Mouse (Mus musculus) C2C12 (cell line): ENCODE results near the gene Fbxw4.

ENCODE experiments used
- CEBPB ChIP-seq: IDR thresholded peaks from one replicate; pipeline ENCODE4 v1.6.1; 2011; ENCODE audit warnings: low read depth, mild to moderate bottlenecking, control low read depth, moderate library complexity
- CTCF ChIP-seq: IDR thresholded peaks from one replicate; pipeline ENCODE4 v1.5.1; 2011; ENCODE audit not compliant: control insufficient read depth, insufficient read depth, insufficient read length
- FOSL1 ChIP-seq: IDR thresholded peaks from one replicate; pipeline ENCODE4 v1.8.0; 2011; ENCODE audit warnings: mild to moderate bottlenecking, low read length; ENCODE audit not compliant: poor library complexity, insufficient read depth, severe bottlenecking
- MAX ChIP-seq: IDR thresholded peaks from one replicate; pipeline ENCODE4 v1.6.1; 2011; ENCODE audit warnings: mild to moderate bottlenecking, control low read depth
- MYOD1 ChIP-seq: IDR thresholded peaks from one replicate; pipeline ENCODE4 v1.6.1; 2011; ENCODE audit warnings: low read depth; ENCODE audit not compliant: control insufficient read depth, insufficient read length
- MYOG ChIP-seq: IDR thresholded peaks from one replicate; pipeline ENCODE4 v1.6.1; 2011; ENCODE audit not compliant: control insufficient read depth, insufficient read length; ENCODE audit errors: extremely low read depth
- USF1 ChIP-seq: IDR thresholded peaks from one replicate; pipeline ENCODE4 v1.6.1; 2011; ENCODE audit warnings: low read depth, mild to moderate bottlenecking, control low read depth, moderate library complexity

GRCm38 (mm10) chr19:45537505-45537904 is 122.6 kb downstream of the Fbxw4 start:
- no peak for TF ChIP-seq CTCF
- TF ChIP-seq USF1, result no peak
- TF ChIP-seq MAX, result no peak
- TF ChIP-seq MYOD1, result no peak
- no peak for TF ChIP-seq CEBPB
- no peak for TF ChIP-seq MYOG
- no peak for TF ChIP-seq FOSL1
